Mouse (Mus musculus) MEL (cell line): ENCODE measurements at regions not wholly inside any gene's neighbourhood (a gene's known extent, or its start where the extent isn't known, plus 50 kb on each side); places are given as distances from the start of the nearest gene placed in this dataset.

Experiments used
- CTCF ChIP-seq, 3 experiments: IDR thresholded peaks in 2 of 3; conservative IDR thresholded peaks in 1 of 3; 2 replicates each; pipeline ENCODE4 v1.5.1; 2011 to 2012; ENCODE audit warnings: low read length in 3 of 3, low read depth in 2 of 3, mild to moderate bottlenecking in 2 of 3, improper control_type of control experiment in 1 of 3, inconsistent platforms in 1 of 3, mixed read lengths in 1 of 3, moderate library complexity in 1 of 3; ENCODE audit not compliant: control insufficient read depth in 1 of 3, insufficient read depth in 1 of 3, poor library complexity in 1 of 3, severe bottlenecking in 1 of 3
- EP300 ChIP-seq, 2 experiments: IDR thresholded peaks; 2 replicates each; pipeline ENCODE4 v1.6.1; 2011; ENCODE audit warnings: improper control_type of control experiment in 2 of 2, low read length in 2 of 2, low read depth in 1 of 2, mild to moderate bottlenecking in 1 of 2
- POLR2AphosphoS2 ChIP-seq: IDR thresholded peaks from 2 replicates; pipeline ENCODE4 v1.6.1; 2011; ENCODE audit warnings: low read length, improper control_type of control experiment
- UBTF ChIP-seq: IDR thresholded peaks from 2 replicates; pipeline ENCODE4 v1.6.1; 2012; ENCODE audit warnings: low read depth, mild to moderate bottlenecking, inconsistent platforms, low read length, improper control_type of control experiment, moderate library complexity, borderline replicate concordance; ENCODE audit not compliant: insufficient read depth
- USF1 ChIP-seq: IDR thresholded peaks from 2 replicates; pipeline ENCODE4 v1.6.1; 2014; ENCODE audit warnings: low read depth, mild to moderate bottlenecking, inconsistent platforms, low read length, improper control_type of control experiment, moderate library complexity
- USF2 ChIP-seq, 2 experiments: IDR thresholded peaks; 2 replicates each; pipeline ENCODE4 v1.6.1; 2011 to 2012; ENCODE audit warnings: improper control_type of control experiment in 2 of 2, low read length in 2 of 2, borderline replicate concordance in 1 of 2, inconsistent platforms in 1 of 2, low read depth in 1 of 2, mild to moderate bottlenecking in 1 of 2; ENCODE audit not compliant: insufficient read depth in 1 of 2
- ZC3H11A ChIP-seq: IDR thresholded peaks from 2 replicates; pipeline ENCODE4 v1.6.1; 2012; ENCODE audit warnings: low read depth, mild to moderate bottlenecking, inconsistent platforms, low read length, improper control_type of control experiment
- ZNF384 ChIP-seq: IDR thresholded peaks from 2 replicates; pipeline ENCODE4 v1.6.1; 2012; ENCODE audit warnings: low read depth, mild to moderate bottlenecking, inconsistent platforms, low read length, improper control_type of control experiment

DNA sequence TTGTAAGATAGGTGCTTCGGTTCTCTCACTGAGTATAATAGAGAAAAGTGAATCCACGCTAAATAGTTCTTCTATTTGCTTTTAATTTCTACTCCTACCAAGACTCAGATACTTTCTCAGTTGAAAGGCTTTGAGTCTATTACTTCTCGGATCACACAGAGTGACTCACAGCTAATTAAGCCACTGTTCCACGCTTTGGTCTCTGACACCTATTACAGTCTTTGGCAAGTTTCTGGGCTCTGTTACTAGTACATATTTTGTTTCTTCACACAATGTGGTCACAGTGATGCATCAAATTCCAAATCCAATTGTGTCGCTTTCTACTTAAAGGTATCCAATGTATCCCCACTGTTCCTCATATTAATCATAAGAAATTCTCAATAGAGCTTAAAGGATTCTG is 276.5 kb downstream of the Fam84b start:
- TF ChIP-seq ZC3H11A (no peak), USF1 (no peak), CTCF (IDR thresholded peaks at IDR 0.05 in 2 of 3, conservative IDR thresholded peaks at IDR 0.05 in 1 of 3; ENCODE audit: control insufficient read depth in 1 of 3, insufficient read depth in 1 of 3, low read depth in 2 of 3, low read length in 3 of 3, poor library complexity in 1 of 3, severe bottlenecking in 1 of 3) (no peak), EP300 (IDR thresholded peaks at IDR 0.05; ENCODE audit: low read depth in 1 of 2, low read length in 2 of 2) (no peak), POLR2AphosphoS2 (no peak), USF2 (IDR thresholded peaks at IDR 0.05; ENCODE audit: borderline replicate concordance in 1 of 2, insufficient read depth in 1 of 2, low read depth in 1 of 2, low read length in 2 of 2) (no peak), ZNF384 (no peak), UBTF (no peak)
